Mouse (Mus musculus) hindbrain, embryonic 11.5 days (tissue): ENCODE results near the gene Hmgxb4. TPM values are rescaled to one million over a fixed set of nuclear protein-coding genes. Genes with fewer than 3 reads are reported as not detected.

Experiments used
- ATAC-seq: fragments of 200-750 bp; cut with Nextera tagmentation; 2 replicates; pipeline ENCODE4 v1.8.0; 2017; ENCODE audit warnings: mild to moderate bottlenecking, moderate TSS enrichment, moderate library complexity; ENCODE audit not compliant: low FRiP score
- DNase-seq: peaks from one replicate; pipeline ENCODE4 v3.0.0-alpha.2; 2015; ENCODE audit warnings: low spot score
- H3K27ac ChIP-seq: fragments of 300-500 bp; sonication (generic); 2 replicates; pipeline ENCODE4 v1.5.1; 2014; ENCODE audit warnings: mild to moderate bottlenecking, low read depth, low read length
- H3K27me3 ChIP-seq: fragments of 300-500 bp; sonication (generic); 2 replicates; pipeline ENCODE4 v1.6.1; 2014; ENCODE audit warnings: mild to moderate bottlenecking, low read length, moderate library complexity, mixed read lengths; ENCODE audit not compliant: control insufficient read depth, insufficient read depth
- H3K36me3 ChIP-seq: fragments of 300-500 bp; sonication (generic); 2 replicates; pipeline ENCODE4 v1.6.1; 2014; ENCODE audit warnings: mild to moderate bottlenecking, low read length, moderate library complexity, mixed read lengths; ENCODE audit not compliant: control insufficient read depth, insufficient read depth
- H3K4me1 ChIP-seq: fragments of 300-500 bp; sonication (generic); replicated peaks from 2 replicates; pipeline ENCODE4 v1.6.1; 2014; ENCODE audit warnings: low read length, mixed read lengths; ENCODE audit not compliant: control insufficient read depth, insufficient read depth
- H3K4me2 ChIP-seq: fragments of 300-500 bp; sonication (generic); replicated peaks from 2 replicates; pipeline ENCODE4 v1.6.1; 2014; ENCODE audit warnings: mild to moderate bottlenecking, low read depth, low read length
- H3K4me3 ChIP-seq: fragments of 300-500 bp; sonication (generic); 2 replicates; pipeline ENCODE4 v1.5.1; 2014; ENCODE audit warnings: low read depth, low read length
- H3K9ac ChIP-seq: fragments of 300-500 bp; sonication (generic); 2 replicates; pipeline ENCODE4 v1.6.1; 2014; ENCODE audit warnings: low read depth, low read length
- H3K9me3 ChIP-seq: fragments of 300-500 bp; sonication (generic); 2 replicates; pipeline ENCODE4 v1.6.1; 2016; ENCODE audit warnings: low read length; ENCODE audit not compliant: control insufficient read depth
- WGBS: fragments of 180-500 bp; shearing (Covaris S2); extraction: QIAGEN DNeasy Blood & Tissue Kit; methylation state at CpG from one replicate; pipeline ENCODE4 v1.1.7; 2014; 5-methylcytosine and 5-hydroxymethylcytosine counted together
- polyA plus RNA-seq: library from polyadenylated mRNA; unstranded; fragments of >200 nt; fragmentation: Nextera tagmentation; extraction: Ambion mirVana; gene quantifications from 2 replicates; pipeline ENCODE4 v1.2.1, GENCODE M21; 2014

Gene Hmgxb4
- polyA plus RNA-seq, 1 experiment from 2014 or later, result 56.1 TPM

GRCm38 (mm10) chr8:75047784-75048183, 54.6 kb downstream of the Hmgxb4 start:
- DNase-seq, result no peak
- Histone ChIP-seq H3K36me3 (no peaks in the 10 kb centered on the region), H3K27me3 (no peaks in the 10 kb centered on the region), H3K4me3 (no peak overlapping the region), H3K4me2 (no peak overlapping the region), H3K9ac (no peak overlapping the region), H3K27ac (no peak overlapping the region), H3K9me3 (no peaks in the 10 kb centered on the region), H3K4me1 (no peaks in the 10 kb centered on the region)
- 83% methylated on average over 3 of the region's 3 CpGs for WGBS
- ATAC-seq, result no peak

- Histone ChIP-seq H3K27ac (no peak overlapping the region), H3K27me3 (no peaks in the 10 kb centered on the region), H3K9ac (no peak overlapping the region), H3K4me1 (no peaks in the 10 kb centered on the region), H3K36me3 (no peaks in the 10 kb centered on the region), H3K4me3 (no peak overlapping the region), H3K9me3 (no peaks in the 10 kb centered on the region), H3K4me2 (no peak overlapping the region)
- ATAC-seq (no peak), DNase-seq (no peak)
- WGBS, result 88% methylated on average over 4 of the region's 4 CpGs
Measured at GRCm38 (mm10) chr8:75053342-75053741, 60.2 kb downstream of the Hmgxb4 start.

GRCm38 (mm10) chr8:75055673-75056072, 62.5 kb downstream of the Hmgxb4 start:
- H3K4me3 ChIP-seq, result no peak overlapping the region
- no peaks in the 10 kb centered on the region for H3K4me1 ChIP-seq
- no peak for DNase-seq
- no peak overlapping the region for H3K9ac ChIP-seq
- no peaks in the 10 kb centered on the region for H3K36me3 ChIP-seq
- no peak overlapping the region for H3K27ac ChIP-seq
- H3K9me3 ChIP-seq, result no peaks in the 10 kb centered on the region
- ATAC-seq, result no peak
- no peak overlapping the region for H3K4me2 ChIP-seq
- WGBS, result 95% methylated on average over 2 of the region's 2 CpGs
- no peaks in the 10 kb centered on the region for H3K27me3 ChIP-seq

- ATAC-seq (no peak), DNase-seq (no peak)
- H3K4me1 ChIP-seq, result 0 out of 2 replicates have a peak, but pooled peaks cover 2% of the 10 kb centered on the region
- H3K27me3 ChIP-seq, result no peaks in the 10 kb centered on the region
- H3K4me2 ChIP-seq, result no peak overlapping the region
- 81% methylated on average over 6 of the region's 6 CpGs for WGBS
- no peaks in the 10 kb centered on the region for H3K9me3 ChIP-seq
- H3K9ac ChIP-seq, result no peak overlapping the region
- no peak overlapping the region for H3K4me3 ChIP-seq
- no peaks in the 10 kb centered on the region for H3K36me3 ChIP-seq
- no peak overlapping the region for H3K27ac ChIP-seq
Measured at GRCm38 (mm10) chr8:75060022-75060421, 66.9 kb downstream of the Hmgxb4 start.

GRCm38 (mm10) chr8:75060815-75061214, 67.7 kb downstream of the Hmgxb4 start:
- 82% methylated on average over 2 of the region's 2 CpGs for WGBS
- H3K4me2 ChIP-seq, result no peak overlapping the region
- no peak for DNase-seq
- no peak overlapping the region for H3K4me3 ChIP-seq
- H3K4me1 ChIP-seq, result 0 out of 2 replicates have a peak, but pooled peaks cover 2% of the 10 kb centered on the region
- H3K27me3 ChIP-seq, result no peaks in the 10 kb centered on the region
- H3K9me3 ChIP-seq, result no peaks in the 10 kb centered on the region
- H3K27ac ChIP-seq, result no peak overlapping the region
- no peaks in the 10 kb centered on the region for H3K36me3 ChIP-seq
- H3K9ac ChIP-seq, result no peak overlapping the region
- no peak for ATAC-seq

GRCm38 (mm10) chr8:75063290-75063689, 70.1 kb downstream of the Hmgxb4 start:
- 74% methylated on average over 3 of the region's 3 CpGs for WGBS
- DNase-seq (no peak), ATAC-seq (no peak)
- no peaks in the 10 kb centered on the region for H3K36me3 ChIP-seq
- no peaks in the 10 kb centered on the region for H3K9me3 ChIP-seq
- H3K9ac ChIP-seq, result no peak overlapping the region
- H3K4me1 ChIP-seq, result 0 out of 2 replicates have a peak, but pooled peaks cover 2% of the 10 kb centered on the region
- H3K27me3 ChIP-seq, result no peaks in the 10 kb centered on the region
- no peak overlapping the region for H3K4me3 ChIP-seq
- H3K4me2 ChIP-seq, result no peak overlapping the region
- no peak overlapping the region for H3K27ac ChIP-seq

GRCm38 (mm10) chr8:75064790-75065189, 71.6 kb downstream of the Hmgxb4 start:
- no peaks in the 10 kb centered on the region for H3K27me3 ChIP-seq
- no peak overlapping the region for H3K4me3 ChIP-seq
- no peaks in the 10 kb centered on the region for H3K36me3 ChIP-seq
- H3K9ac ChIP-seq, result no peak overlapping the region
- H3K4me1 ChIP-seq, result 0 out of 2 replicates have a peak, but pooled peaks cover 2% of the 10 kb centered on the region
- DNase-seq, result no peak
- H3K27ac ChIP-seq, result no peak overlapping the region
- 93% methylated on average over 3 of the region's 3 CpGs for WGBS
- no peak for ATAC-seq
- H3K9me3 ChIP-seq, result no peaks in the 10 kb centered on the region
- no peak overlapping the region for H3K4me2 ChIP-seq

GRCm38 (mm10) chr8:75067287-75067686, 74.1 kb downstream of the Hmgxb4 start:
- no peak overlapping the region for H3K27ac ChIP-seq
- H3K9ac ChIP-seq, result no peak overlapping the region
- 80% methylated on average over 6 of the region's 6 CpGs for WGBS
- no peak overlapping the region for H3K4me2 ChIP-seq
- H3K27me3 ChIP-seq, result no peaks in the 10 kb centered on the region
- DNase-seq (no peak), ATAC-seq (no peak)
- 0 out of 2 replicates have a peak, but pooled peaks cover 2% of the 10 kb centered on the region for H3K4me1 ChIP-seq
- no peaks in the 10 kb centered on the region for H3K9me3 ChIP-seq
- no peaks in the 10 kb centered on the region for H3K36me3 ChIP-seq
- no peak overlapping the region for H3K4me3 ChIP-seq

- H3K9ac ChIP-seq, result no peak overlapping the region
- WGBS, result 87% methylated on average over 1 of the region's 1 CpGs
- H3K36me3 ChIP-seq, result no peaks in the 10 kb centered on the region
- H3K4me1 ChIP-seq, result no peaks in the 10 kb centered on the region
- no peak for DNase-seq
- H3K27ac ChIP-seq, result no peak overlapping the region
- no peak overlapping the region for H3K4me2 ChIP-seq
- no peaks in the 10 kb centered on the region for H3K9me3 ChIP-seq
- no peak overlapping the region for H3K4me3 ChIP-seq
- ATAC-seq, result no peak
- no peaks in the 10 kb centered on the region for H3K27me3 ChIP-seq
Measured at GRCm38 (mm10) chr8:75070297-75070696, 77.1 kb downstream of the Hmgxb4 start.
